Mouse (Mus musculus): ENCODE results near the gene Rhbdd2.

GRCm38 (mm10) chr5:135674349-135674775 lies 41.9 kb downstream of the Rhbdd2 start:
- TF ChIP-seq CTCF (IDR thresholded peaks at IDR 0.05; ENCODE audit: low read depth) (no peak), EP300 (optimal IDR thresholded peaks at IDR 0.05) (no peak)

Data from stomach, postnatal 0 days (tissue).